Mouse (Mus musculus) WW6 (cell line): ENCODE data around the gene Scaf4.
"Not testable (repeated sequence)": the region's sequence is repeated elsewhere in the genome, so short reads cannot be mapped to it uniquely, and the experiment has no call there.

Experiments
- DNase-seq: peaks from one replicate; pipeline ENCODE4 v3.0.0-alpha.2; 2013; ENCODE audit warnings: low read depth, low spot score

The Scaf4 gene

DNA sequence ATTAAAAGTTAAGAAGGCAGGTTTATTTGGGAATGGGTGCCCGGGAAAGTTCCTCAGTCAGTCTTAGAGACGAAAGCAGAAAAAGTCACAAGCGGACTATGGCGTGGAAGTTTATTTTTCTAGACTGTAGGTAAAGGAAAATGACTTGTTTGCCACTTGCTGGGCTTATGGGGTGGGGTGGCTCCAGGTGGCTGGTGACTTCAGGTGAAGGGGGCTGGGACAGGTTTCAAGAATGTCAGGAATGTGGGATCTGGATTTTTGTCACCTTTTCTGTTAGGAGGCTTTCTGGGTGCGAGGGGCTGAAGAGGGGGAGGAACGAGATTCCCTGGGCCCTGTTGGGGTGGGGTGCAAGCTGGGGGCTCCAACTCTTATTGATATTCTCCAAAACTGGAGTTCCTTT lies 7.4 kb upstream of the Scaf4 start:
- no peak for DNase-seq

DNA sequence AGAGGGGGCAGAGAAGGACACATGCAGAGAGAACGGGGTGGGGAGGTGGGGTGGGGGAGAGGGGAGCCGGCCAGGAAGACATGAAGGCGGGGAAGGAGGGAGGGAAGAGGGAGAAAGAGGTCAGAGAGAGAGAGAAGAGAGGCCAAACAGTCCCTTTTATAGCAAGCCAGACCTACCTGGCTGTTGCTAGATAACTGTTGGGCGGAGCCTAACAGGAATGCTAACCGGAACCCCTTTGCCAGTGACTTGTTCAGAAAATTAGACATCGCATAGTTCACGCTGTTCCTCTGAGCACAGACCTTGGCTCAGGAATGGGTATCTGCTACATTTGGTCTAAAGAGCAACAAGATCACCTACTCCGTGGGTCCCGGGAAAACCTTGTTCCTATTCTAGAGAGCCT lies 6.7 kb upstream of the Scaf4 start:
- DNase-seq, result no peak

GRCm38 (mm10) chr16:90284916-90285315 lies 613 bp upstream of the Scaf4 start:
- no peak for DNase-seq

DNA sequence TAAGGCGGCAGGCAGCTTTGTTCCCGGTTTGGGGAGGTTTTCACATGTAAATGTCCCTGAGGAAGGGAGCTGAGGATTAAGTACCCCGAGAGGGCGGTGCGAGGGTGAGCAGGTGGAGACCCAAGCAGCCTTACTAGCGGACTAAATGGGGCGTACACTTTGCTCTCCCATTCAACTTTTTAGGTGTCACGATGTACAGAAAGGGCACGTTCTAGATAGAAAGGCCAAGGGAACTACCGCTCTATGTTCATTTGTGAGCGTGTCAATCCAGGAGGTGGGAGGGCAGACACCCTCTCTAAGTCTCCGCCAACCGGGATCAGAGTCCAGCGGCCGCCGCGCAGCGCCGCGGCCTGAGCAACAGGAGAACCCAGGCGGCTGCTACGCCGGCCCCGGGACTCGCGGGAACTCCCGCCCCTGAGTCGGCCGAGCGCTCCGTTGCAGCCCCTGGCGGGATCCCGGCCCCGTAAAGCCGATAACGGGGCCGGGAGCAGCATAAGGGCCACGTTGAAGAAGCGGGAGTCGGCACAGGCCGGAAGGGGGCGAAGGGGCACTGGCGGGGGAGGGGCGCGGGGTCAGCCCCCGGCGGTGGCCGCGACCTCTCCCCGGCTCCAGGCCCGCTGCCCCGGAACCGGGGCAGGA lies 918 bp downstream of the Scaf4 start:
- DNase-seq, result no peak

- no peak for DNase-seq
These were observed 1.6 kb downstream of the Scaf4 start for GRCm38 (mm10) chr16:90282620-90283265.

DNA sequence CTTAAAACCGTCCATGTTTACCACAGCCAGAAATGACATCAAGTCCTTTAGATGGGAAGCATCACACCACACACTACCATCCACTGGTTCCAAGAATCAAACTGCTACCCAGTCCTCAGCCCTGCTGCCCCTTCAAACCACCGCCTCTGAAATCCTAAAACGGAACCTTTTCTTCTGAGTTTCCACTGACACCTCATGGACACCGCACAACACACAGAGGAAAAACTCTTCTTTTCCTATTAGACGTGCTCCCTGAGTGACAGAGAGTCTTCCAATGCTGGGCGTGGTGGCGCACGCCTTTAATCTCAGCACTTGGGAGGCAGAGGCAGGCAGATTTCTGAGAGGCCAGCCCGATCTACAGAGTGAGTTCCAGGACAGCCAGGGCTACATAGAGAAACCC lies 2.9 kb downstream of the Scaf4 start:
- no peak for DNase-seq

DNA sequence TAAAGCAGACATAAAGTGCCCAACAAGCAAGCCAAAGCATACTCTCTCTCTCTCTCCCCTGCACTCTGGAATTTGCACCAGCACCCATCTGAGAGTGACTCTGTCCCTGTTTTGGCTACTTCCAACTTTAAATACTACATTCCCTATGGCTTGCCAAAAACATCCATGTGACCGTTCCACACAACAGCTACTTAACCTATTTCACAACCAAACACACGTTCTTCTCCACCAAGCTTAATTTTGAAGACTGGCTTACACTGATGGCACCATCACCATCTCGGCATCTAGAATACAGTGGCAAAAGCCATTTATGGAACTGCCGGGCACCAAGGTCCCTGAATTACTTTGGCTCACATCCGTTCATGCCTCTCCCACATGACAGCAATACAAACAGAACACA lies 3.3 kb downstream of the Scaf4 start:
- DNase-seq, result no peak

- DNase-seq, result no peak
These were observed 3.8 kb downstream of the Scaf4 start for GRCm38 (mm10) chr16:90280515-90280914.

- no peak for DNase-seq
These were observed 5.2 kb downstream of the Scaf4 start for GRCm38 (mm10) chr16:90279058-90279457.

DNA sequence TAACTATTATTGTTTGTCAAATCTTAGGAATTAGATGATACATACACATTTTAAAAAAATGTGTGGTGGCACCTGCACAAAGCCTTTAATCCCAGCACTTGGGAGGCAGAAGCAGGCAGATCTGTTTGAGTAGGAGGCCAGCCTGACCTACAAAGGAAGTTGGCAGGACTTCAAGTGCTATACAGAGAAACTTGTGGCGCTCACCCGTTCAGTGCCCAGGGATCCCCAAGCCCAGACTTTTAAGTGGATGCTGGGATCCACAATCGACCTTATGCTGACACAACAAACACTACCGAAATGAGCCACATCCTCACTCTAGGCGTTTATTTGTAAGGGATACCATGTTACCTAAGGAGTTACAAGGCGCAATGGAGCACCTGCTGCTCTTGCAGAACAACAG lies 8.8 kb downstream of the Scaf4 start:
- DNase-seq, result no peak

DNA sequence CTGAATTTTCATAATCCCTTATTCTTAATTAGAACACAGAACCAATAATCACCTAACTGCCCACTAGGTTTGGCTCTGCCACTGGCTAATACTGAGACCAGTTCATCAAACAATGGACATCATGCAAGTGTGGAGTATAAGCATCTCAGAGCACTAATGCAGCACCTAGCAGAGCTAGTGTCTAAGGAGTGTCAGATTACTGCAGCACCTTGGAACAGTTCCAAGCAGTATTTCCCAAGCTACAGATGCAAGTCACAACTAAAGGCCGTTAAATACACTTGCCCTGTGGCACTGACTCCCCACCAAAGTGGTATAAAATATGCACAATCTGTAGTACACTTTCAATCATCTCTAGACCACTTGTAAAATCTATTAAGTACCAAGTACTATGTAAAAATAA lies 17.7 kb downstream of the Scaf4 start:
- no peak for DNase-seq

DNA sequence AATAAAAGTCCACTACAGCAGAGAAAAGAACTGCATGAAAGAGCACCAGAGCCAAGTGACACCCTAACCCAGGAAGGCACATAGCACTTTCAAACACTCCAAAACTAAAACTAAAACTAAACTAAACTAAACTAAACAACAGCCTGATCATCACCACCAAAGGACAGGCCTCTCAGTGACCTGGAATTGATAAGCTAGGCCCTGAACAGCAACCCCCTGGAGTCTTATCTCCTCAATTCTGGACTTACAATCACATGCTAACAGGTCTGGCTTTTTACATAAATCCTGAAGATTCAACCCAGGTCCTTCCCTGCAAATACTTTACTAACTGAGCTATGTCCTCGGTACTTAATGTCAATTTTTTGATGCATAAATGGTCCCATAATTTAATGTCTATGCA lies 19.2 kb downstream of the Scaf4 start:
- no peak for DNase-seq

- DNase-seq, result no peak
These were observed 20.3 kb downstream of the Scaf4 start for GRCm38 (mm10) chr16:90264021-90264420.

- DNase-seq, result no peak
These were observed 22.5 kb downstream of the Scaf4 start for GRCm38 (mm10) chr16:90261791-90262190.

DNA sequence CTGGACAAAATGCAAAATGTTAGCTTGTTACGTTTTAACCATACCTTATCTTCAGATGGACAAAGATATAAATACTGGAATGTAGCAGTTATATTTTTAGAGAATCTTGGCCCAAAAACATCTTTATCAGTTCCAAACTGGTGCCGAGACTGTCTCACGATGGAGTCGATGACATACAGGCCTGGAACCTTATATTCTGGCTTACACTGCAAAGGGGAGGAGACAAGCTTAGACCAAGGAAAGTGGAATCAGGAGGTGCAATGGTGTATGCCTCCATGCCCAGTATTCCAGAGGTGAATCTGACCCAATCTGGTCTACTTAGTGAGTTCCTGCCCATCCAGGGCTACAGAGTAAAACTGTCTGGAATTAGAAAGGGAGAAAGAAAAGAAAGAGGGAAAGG lies 24.2 kb downstream of the Scaf4 start:
- no peak for DNase-seq

- no peak for DNase-seq
These were observed 24.7 kb downstream of the Scaf4 start for GRCm38 (mm10) chr16:90259623-90260022.

GRCm38 (mm10) chr16:90258950-90259349 lies 25.4 kb downstream of the Scaf4 start:
- no peak for DNase-seq

GRCm38 (mm10) chr16:90252521-90252920 lies 31.8 kb downstream of the Scaf4 start:
- DNase-seq, result no peak

DNA sequence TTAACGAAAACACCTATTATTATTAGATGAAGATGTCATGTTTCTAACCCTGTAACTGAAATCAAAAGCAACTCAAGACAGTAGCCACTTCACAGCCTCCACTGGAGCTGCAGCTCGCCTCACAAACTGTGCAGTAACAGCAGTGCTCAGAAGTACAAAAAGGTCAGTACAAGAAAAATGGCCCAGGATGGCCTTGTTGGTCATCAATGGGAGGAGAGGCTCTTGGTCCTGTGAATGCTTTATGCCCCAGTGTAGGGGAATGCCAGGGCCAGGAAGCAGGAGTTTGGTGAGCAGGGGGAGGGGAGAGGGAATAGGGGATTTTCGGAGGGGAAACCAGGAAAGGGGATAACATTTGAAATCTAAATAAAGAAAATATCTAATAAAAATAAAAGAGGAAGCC lies 33.0 kb downstream of the Scaf4 start:
- not testable (repeated sequence) for DNase-seq

GRCm38 (mm10) chr16:90250099-90250498 lies 34.2 kb downstream of the Scaf4 start:
- DNase-seq, result no peak

- no peak for DNase-seq
These were observed 41.6 kb downstream of the Scaf4 start for GRCm38 (mm10) chr16:90242426-90243304.

GRCm38 (mm10) chr16:90241875-90242274 lies 42.4 kb downstream of the Scaf4 start:
- no peak for DNase-seq
